Mouse (Mus musculus) neural tube, embryonic 13.5 days (tissue): Measurements from ENCODE around the gene Ak5. TPM values are rescaled to one million over a fixed set of nuclear protein-coding genes. Genes with fewer than 3 reads are reported as not detected.

ENCODE experiments used
- ATAC-seq: fragments of 200-750 bp; cut with Nextera tagmentation; 2 replicates; pipeline ENCODE4 v1.8.0; 2017; ENCODE audit warnings: low read depth, mild to moderate bottlenecking, moderate TSS enrichment, moderate library complexity
- H3K27ac ChIP-seq: fragments of 300-500 bp; sonication (generic); replicated peaks from 2 replicates; pipeline ENCODE4 v1.5.1; 2015; ENCODE audit warnings: moderate library complexity, mild to moderate bottlenecking, inconsistent platforms
- H3K27me3 ChIP-seq: fragments of 300-500 bp; sonication (generic); 2 replicates; pipeline ENCODE4 v1.6.1; 2015; ENCODE audit warnings: mild to moderate bottlenecking, inconsistent platforms
- H3K36me3 ChIP-seq: fragments of 300-500 bp; sonication (generic); 2 replicates; pipeline ENCODE4 v1.6.1; 2015; ENCODE audit warnings: mild to moderate bottlenecking, inconsistent platforms
- H3K4me1 ChIP-seq: fragments of 300-500 bp; sonication (generic); replicated peaks from 2 replicates; pipeline ENCODE4 v1.6.1; 2015; ENCODE audit warnings: inconsistent platforms
- H3K4me2 ChIP-seq: fragments of 300-500 bp; sonication (generic); 2 replicates; pipeline ENCODE4 v1.6.1; 2015; ENCODE audit warnings: inconsistent platforms, mild to moderate bottlenecking, moderate library complexity
- H3K4me3 ChIP-seq: fragments of 300-500 bp; sonication (generic); 2 replicates; pipeline ENCODE4 v1.5.1; 2015; ENCODE audit warnings: mild to moderate bottlenecking, inconsistent platforms
- H3K9ac ChIP-seq: fragments of 300-500 bp; sonication (generic); 2 replicates; pipeline ENCODE4 v1.6.1; 2015; ENCODE audit warnings: moderate library complexity, mild to moderate bottlenecking, inconsistent platforms
- H3K9me3 ChIP-seq: fragments of 300-500 bp; sonication (generic); 2 replicates; pipeline ENCODE4 v1.6.1; 2016; ENCODE audit warnings: inconsistent platforms
- WGBS: fragments of 180-500 bp; shearing (Covaris S2); methylation state at CpG from one replicate; pipeline ENCODE4 v1.1.7; 2015; 5-methylcytosine and 5-hydroxymethylcytosine counted together
- polyA plus RNA-seq: library from polyadenylated mRNA; unstranded; fragments of >200 nt; fragmentation: Nextera tagmentation; extraction: Ambion mirVana; gene quantifications from 2 replicates; pipeline ENCODE4 v1.2.1, GENCODE M21; 2015

The Ak5 gene
- polyA plus RNA-seq, 1 experiment from 2014 or later, result 7.2 TPM

GRCm38 (mm10) chr3:152478599-152479435 lies 189.3 kb downstream of the Ak5 start:
- WGBS, result 3% methylated on average over 14 of the region's 16 CpGs
- Histone ChIP-seq H3K4me1 (peaks cover 19% of the 10 kb centered on the region), H3K27ac (no peak overlapping the region), H3K4me3 (peak overlapping the region; percentile 35), H3K9ac (peak overlapping the region; percentile 58), H3K36me3 (no peaks in the 10 kb centered on the region), H3K4me2 (peak overlapping the region; percentile 60), H3K27me3 (0 out of 2 replicates have a peak, but pooled peaks cover 3% of the 10 kb centered on the region), H3K9me3 (no peaks in the 10 kb centered on the region)
- ATAC-seq, result peak; percentile 60

GRCm38 (mm10) chr3:152477796-152478527 lies 190.2 kb downstream of the Ak5 start:
- Histone ChIP-seq H3K9ac (peak overlapping the region; percentile 58), H3K36me3 (no peaks in the 10 kb centered on the region), H3K4me2 (peak overlapping the region; percentile 60), H3K27me3 (0 out of 2 replicates have a peak, but pooled peaks cover 3% of the 10 kb centered on the region), H3K4me3 (peak overlapping the region; percentile 35), H3K9me3 (no peaks in the 10 kb centered on the region), H3K27ac (0 out of 2 replicates have a peak overlapping the region, but pooled peaks have one; percentile 18), H3K4me1 (peaks cover 16% of the 10 kb centered on the region)
- 8% methylated on average over 23 of the region's 23 CpGs for WGBS
- peak; percentile 72 for ATAC-seq

- no peak for ATAC-seq
- no peaks in the 10 kb centered on the region for H3K9me3 ChIP-seq
- H3K4me3 ChIP-seq, result no peak overlapping the region
- 92% methylated on average over 3 of the region's 3 CpGs for WGBS
- peaks cover 6% of the 10 kb centered on the region for H3K4me1 ChIP-seq
- H3K9ac ChIP-seq, result no peak overlapping the region
- H3K27ac ChIP-seq, result no peak overlapping the region
- H3K27me3 ChIP-seq, result 0 out of 2 replicates have a peak, but pooled peaks cover 3% of the 10 kb centered on the region
- H3K4me2 ChIP-seq, result no peak overlapping the region
- no peaks in the 10 kb centered on the region for H3K36me3 ChIP-seq
Measured at GRCm38 (mm10) chr3:152475894-152476293, 192.3 kb downstream of the Ak5 start.

- Histone ChIP-seq H3K27ac (no peak overlapping the region), H3K9me3 (no peaks in the 10 kb centered on the region), H3K4me1 (peaks cover 6% of the 10 kb centered on the region), H3K4me2 (no peak overlapping the region), H3K36me3 (no peaks in the 10 kb centered on the region), H3K4me3 (no peak overlapping the region), H3K9ac (no peak overlapping the region), H3K27me3 (0 out of 2 replicates have a peak, but pooled peaks cover 3% of the 10 kb centered on the region)
- WGBS, result 87% methylated on average over 1 of the region's 1 CpGs
- ATAC-seq, result no peak
Measured at GRCm38 (mm10) chr3:152475278-152475669, 192.9 kb downstream of the Ak5 start.

- Histone ChIP-seq H3K4me1 (peaks cover 6% of the 10 kb centered on the region), H3K4me3 (no peak overlapping the region), H3K27me3 (0 out of 2 replicates have a peak, but pooled peaks cover 3% of the 10 kb centered on the region), H3K4me2 (no peak overlapping the region), H3K9me3 (no peaks in the 10 kb centered on the region), H3K36me3 (no peaks in the 10 kb centered on the region), H3K9ac (no peak overlapping the region), H3K27ac (no peak overlapping the region)
- WGBS, result 61% methylated on average over 15 of the region's 15 CpGs
- no peak for ATAC-seq
Measured at GRCm38 (mm10) chr3:152474582-152475277, 193.4 kb downstream of the Ak5 start.

- 86% methylated on average over 16 of the region's 16 CpGs for WGBS
- Histone ChIP-seq H3K27me3 (0 out of 2 replicates have a peak, but pooled peaks cover 3% of the 10 kb centered on the region), H3K27ac (no peak overlapping the region), H3K9me3 (no peaks in the 10 kb centered on the region), H3K4me2 (no peak overlapping the region), H3K9ac (no peak overlapping the region), H3K4me3 (no peak overlapping the region), H3K36me3 (no peaks in the 10 kb centered on the region), H3K4me1 (no peaks in the 10 kb centered on the region)
- no peak for ATAC-seq
Measured at GRCm38 (mm10) chr3:152472676-152473075, 195.5 kb downstream of the Ak5 start.

- no peak for ATAC-seq
- Histone ChIP-seq H3K27me3 (no peaks in the 10 kb centered on the region), H3K4me3 (no peak overlapping the region), H3K27ac (no peak overlapping the region), H3K36me3 (no peaks in the 10 kb centered on the region), H3K9ac (no peak overlapping the region), H3K9me3 (no peaks in the 10 kb centered on the region), H3K4me2 (no peak overlapping the region), H3K4me1 (no peaks in the 10 kb centered on the region)
- WGBS, result 86% methylated on average over 10 of the region's 10 CpGs
Measured at GRCm38 (mm10) chr3:152470347-152470746, 197.8 kb downstream of the Ak5 start.

GRCm38 (mm10) chr3:152469423-152470200 lies 198.5 kb downstream of the Ak5 start:
- no peaks in the 10 kb centered on the region for H3K36me3 ChIP-seq
- H3K27ac ChIP-seq, result no peak overlapping the region
- H3K9ac ChIP-seq, result no peak overlapping the region
- no peak overlapping the region for H3K4me2 ChIP-seq
- no peaks in the 10 kb centered on the region for H3K27me3 ChIP-seq
- WGBS, result 76% methylated on average over 18 of the region's 18 CpGs
- ATAC-seq, result no peak
- H3K4me3 ChIP-seq, result no peak overlapping the region
- H3K4me1 ChIP-seq, result no peaks in the 10 kb centered on the region
- H3K9me3 ChIP-seq, result no peaks in the 10 kb centered on the region

- H3K36me3 ChIP-seq, result no peaks in the 10 kb centered on the region
- WGBS, result 90% methylated on average over 12 of the region's 12 CpGs
- no peak overlapping the region for H3K4me2 ChIP-seq
- H3K27ac ChIP-seq, result no peak overlapping the region
- ATAC-seq, result no peak
- no peak overlapping the region for H3K9ac ChIP-seq
- H3K27me3 ChIP-seq, result no peaks in the 10 kb centered on the region
- H3K4me1 ChIP-seq, result no peaks in the 10 kb centered on the region
- H3K4me3 ChIP-seq, result no peak overlapping the region
- H3K9me3 ChIP-seq, result no peaks in the 10 kb centered on the region
Measured at GRCm38 (mm10) chr3:152468569-152469041, 199.6 kb downstream of the Ak5 start.

- Histone ChIP-seq H3K4me1 (no peaks in the 10 kb centered on the region), H3K9me3 (no peaks in the 10 kb centered on the region), H3K27ac (no peak overlapping the region), H3K36me3 (0 out of 2 replicates have a peak, but pooled peaks cover 1% of the 10 kb centered on the region), H3K9ac (no peak overlapping the region), H3K4me2 (no peak overlapping the region), H3K4me3 (no peak overlapping the region), H3K27me3 (no peaks in the 10 kb centered on the region)
- 86% methylated on average over 8 of the region's 8 CpGs for WGBS
- ATAC-seq, result no peak
Measured at GRCm38 (mm10) chr3:152468032-152468431, 200.1 kb downstream of the Ak5 start.

- peaks cover 4% of the 10 kb centered on the region; the same call in 1 of the 2 replicates for H3K36me3 ChIP-seq
- H3K4me3 ChIP-seq, result no peak overlapping the region
- ATAC-seq, result no peak
- no peaks in the 10 kb centered on the region for H3K27me3 ChIP-seq
- 84% methylated on average over 4 of the region's 4 CpGs for WGBS
- no peak overlapping the region for H3K4me2 ChIP-seq
- H3K9me3 ChIP-seq, result no peaks in the 10 kb centered on the region
- no peak overlapping the region for H3K9ac ChIP-seq
- H3K4me1 ChIP-seq, result no peaks in the 10 kb centered on the region
- H3K27ac ChIP-seq, result no peak overlapping the region
Measured at GRCm38 (mm10) chr3:152467312-152467711, 200.8 kb downstream of the Ak5 start.
